Mouse (Mus musculus): ENCODE measurements around the gene Draxin. TPM values are rescaled to one million over a fixed set of nuclear protein-coding genes. Genes with fewer than 3 reads are reported as not detected.

Draxin gene
- total and polyA plus RNA-seq, 3 experiments: 0.04 TPM; not detected in 2

GRCm38 (mm10) chr4:148081201-148081600, 49.3 kb downstream of the Draxin start:
- Histone ChIP-seq H3K9ac (ENCODE audit: insufficient read depth, low read depth) (no peak overlapping the region), H3K4me2 (ENCODE audit: insufficient read depth, low read depth, poor library complexity, severe bottlenecking) (no peak overlapping the region), H3K27ac (ENCODE audit: insufficient read depth, low read depth) (no peak overlapping the region), H3K36me3 (replicated peaks in 1 of 2; ENCODE audit: control insufficient read depth in 1 of 2, insufficient read depth in 1 of 2, low read length in 1 of 2) (peaks cover 28 to 42% of the 10 kb centered on the region in 2 experiments), H3K27me3 (replicated peaks) (no peaks in the 10 kb centered on the region), H3K9me3 (replicated peaks; ENCODE audit: low read length) (no peaks in the 10 kb centered on the region), H3K4me3 (replicated peaks in 1 of 3; ENCODE audit: low read depth in 2 of 3, low read length in 2 of 3, poor library complexity in 1 of 3) (no peak overlapping the region), H3K79me2 (replicated peaks; ENCODE audit: control insufficient read depth, extremely low read depth, insufficient read depth, poor library complexity, severe bottlenecking) (no peaks in the 10 kb centered on the region), H3K4me1 (ENCODE audit: control insufficient read depth in 1 of 2, insufficient read depth in 2 of 2) (no peaks in the 10 kb centered on the region)
- in situ Hi-C loops (cut with MboI; ENCODE audit: low pct_ligation_motif_present, low pct_unique_long_range_greater_than_20kb, low sequenced_read_pairs) (no loop called here), dilution Hi-C loops (cut with MboI; ENCODE audit: extremely low pct_ligation_motif_present, extremely low pct_unique_long_range_greater_than_20kb, low sequenced_read_pairs) (no loop called here)
- TF ChIP-seq HCFC1 (IDR thresholded peaks at IDR 0.05; ENCODE audit: low read depth, low read length) (no peak), MEF2A (IDR thresholded peaks at IDR 0.05; ENCODE audit: borderline replicate concordance, low read depth, low read length) (no peak), SMC3 (IDR thresholded peaks at IDR 0.05; ENCODE audit: low read depth, low read length) (no peak), ZNF384 (IDR thresholded peaks at IDR 0.05; ENCODE audit: low read depth, low read length) (no peak), NRF1 (IDR thresholded peaks at IDR 0.05; ENCODE audit: low read depth, low read length) (no peak), MAX (IDR thresholded peaks at IDR 0.05; ENCODE audit: low read length) (no peak), EP300 (IDR thresholded peaks at IDR 0.05; ENCODE audit: low read length) (no peak), MAZ (IDR thresholded peaks at IDR 0.05; ENCODE audit: low read depth, low read length) (no peak), USF1 (IDR thresholded peaks at IDR 0.05; ENCODE audit: low read depth, low read length) (no peak), ZMIZ1 (IDR thresholded peaks at IDR 0.05; ENCODE audit: low read depth, low read length) (no peak), NELFE (IDR thresholded peaks at IDR 0.05; ENCODE audit: low read depth, low read length) (no peak), MYC (IDR thresholded peaks at IDR 0.05; ENCODE audit: low read depth, low read length) (no peak), CTCF (conservative IDR thresholded peaks at IDR 0.05 in 1 of 2, IDR thresholded peaks at IDR 0.05 in 1 of 2; ENCODE audit: low read depth in 2 of 2, low read length in 2 of 2) (no peak), GABPA (IDR thresholded peaks at IDR 0.05; ENCODE audit: insufficient replicate concordance, low read depth, low read length) (no peak), UBTF (IDR thresholded peaks at IDR 0.05; ENCODE audit: low read depth, low read length) (no peak), USF2 (conservative IDR thresholded peaks at IDR 0.05; ENCODE audit: low read depth, low read length) (no peak), POLR2AphosphoS2 (IDR thresholded peaks at IDR 0.05; ENCODE audit: low read depth, low read length) (no peak), ETS1 (conservative IDR thresholded peaks at IDR 0.05; ENCODE audit: low read depth, low read length) (no peak)
- DNase-seq (ENCODE audit: extremely low read depth): no peak

DNA sequence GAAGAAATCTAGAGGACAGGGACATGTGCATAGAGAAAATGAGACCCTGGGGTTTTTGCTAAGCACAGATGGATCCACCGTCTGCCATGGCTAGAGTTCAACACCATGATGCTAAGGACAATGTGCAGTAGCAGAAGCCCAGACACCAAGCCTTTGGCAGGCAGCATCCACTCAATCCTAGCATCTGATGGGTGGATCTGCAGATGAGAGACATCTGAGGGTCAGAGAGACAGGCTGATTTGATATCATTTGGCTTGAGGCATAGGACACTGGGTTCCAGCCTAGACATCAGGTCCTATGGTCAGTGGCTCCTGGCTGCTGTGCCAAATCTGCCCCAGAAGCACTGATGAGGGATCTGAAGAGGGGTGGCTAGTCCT, 49.9 kb downstream of the Draxin start:
- H3K27ac ChIP-seq (ENCODE audit: insufficient read depth, low read depth): no peak overlapping the region
- no peaks in the 10 kb centered on the region for H3K27me3 ChIP-seq (replicated peaks)
- H3K4me2 ChIP-seq (ENCODE audit: insufficient read depth, low read depth, poor library complexity, severe bottlenecking): no peak overlapping the region
- in situ Hi-C loops (cut with MboI; ENCODE audit: low pct_ligation_motif_present, low pct_unique_long_range_greater_than_20kb, low sequenced_read_pairs): no loop called here
- no peak overlapping the region for H3K9ac ChIP-seq (ENCODE audit: insufficient read depth, low read depth)
- no peak overlapping the region for H3K4me3 ChIP-seq (replicated peaks in 1 of 3; ENCODE audit: low read depth in 2 of 3, low read length in 2 of 3, poor library complexity in 1 of 3)
- H3K79me2 ChIP-seq (replicated peaks; ENCODE audit: control insufficient read depth, extremely low read depth, insufficient read depth, poor library complexity, severe bottlenecking): no peaks in the 10 kb centered on the region
- DNase-seq (ENCODE audit: extremely low read depth): no peak
- H3K4me1 ChIP-seq (ENCODE audit: control insufficient read depth in 1 of 2, insufficient read depth in 2 of 2): no peaks in the 10 kb centered on the region
- no peak for TF ChIP-seq GABPA (IDR thresholded peaks at IDR 0.05; ENCODE audit: insufficient replicate concordance, low read depth, low read length)
- TF ChIP-seq POLR2A (IDR thresholded peaks at IDR 0.05; ENCODE audit: low read depth, low read length): no peak
- TF ChIP-seq ZC3H11A (IDR thresholded peaks at IDR 0.05; ENCODE audit: low read depth, low read length): no peak
- no peak for TF ChIP-seq RCOR1 (conservative IDR thresholded peaks at IDR 0.05; ENCODE audit: low read depth, low read length)
- no peak for TF ChIP-seq MXI1 (IDR thresholded peaks at IDR 0.05; ENCODE audit: low read depth, low read length)
- no peak for TF ChIP-seq ETS1 (conservative IDR thresholded peaks at IDR 0.05; ENCODE audit: low read depth, low read length)
- no peak for TF ChIP-seq MAFK (IDR thresholded peaks at IDR 0.05; ENCODE audit: insufficient replicate concordance, low read length)
- no peak for TF ChIP-seq SIN3A (IDR thresholded peaks at IDR 0.05; ENCODE audit: low read length)
- TF ChIP-seq HCFC1 (IDR thresholded peaks at IDR 0.05; ENCODE audit: low read depth, low read length): no peak
- TF ChIP-seq MEF2A (IDR thresholded peaks at IDR 0.05; ENCODE audit: borderline replicate concordance, low read depth, low read length): no peak
- TF ChIP-seq CHD2 (IDR thresholded peaks at IDR 0.05; ENCODE audit: low read length): no peak
- dilution Hi-C loops (cut with MboI; ENCODE audit: extremely low pct_ligation_motif_present, extremely low pct_unique_long_range_greater_than_20kb, low sequenced_read_pairs): no loop called here
- peaks cover 28 to 42% of the 10 kb centered on the region in 2 experiments for H3K36me3 ChIP-seq (replicated peaks in 1 of 2; ENCODE audit: control insufficient read depth in 1 of 2, insufficient read depth in 1 of 2, low read length in 1 of 2)
- H3K9me3 ChIP-seq (replicated peaks; ENCODE audit: low read length): no peaks in the 10 kb centered on the region
